In genomic region chr11:118434093-118434492, GRCm38 (mm10) we compare ENCODE assay signal across 10 mouse cellular contexts. TPM values are rescaled to one million over a fixed set of nuclear protein-coding genes. Genes with fewer than 3 reads are reported as not detected.
DNase-seq lines count a peak whose midpoint lies in the region; ATAC-seq lines count a peak whose summit lies in the region.
"Had no signal": no experiment of that assay in that cellular context is flagged by ENCODE, and none has a peak within 500 bp of the region (broad histone marks: within the 10 kb centered on the region; RNA-seq: fewer than 3 reads in every experiment).

No protein-coding gene starts in this region.

- no peak overlapping the region for H3K27ac ChIP-seq in heart, embryonic 11.5 days (ENCODE audit: low read depth, low read length)
- peak overlapping the region; percentile 43; the same call in 1 of the 2 replicates for H3K27ac ChIP-seq in midbrain, embryonic 10.5 days (replicated peaks)
- no peak overlapping the region for H3K27ac ChIP-seq in midbrain, embryonic 11.5 days (ENCODE audit: low read depth, low read length)
- H3K27ac ChIP-seq in limb, embryonic 10.5 days, result peak overlapping the region; percentile 68
- H3K27ac ChIP-seq in stomach, embryonic 16.5 days (ENCODE audit: low read length), result peak overlapping the region; percentile 61; the same call in 1 of the 2 replicates

- H3K4me2 ChIP-seq in heart, embryonic 11.5 days, result peak overlapping the region; percentile 51
- no peak overlapping the region for H3K4me2 ChIP-seq in midbrain, embryonic 11.5 days
- H3K4me2 ChIP-seq in stomach, embryonic 16.5 days (ENCODE audit: low read depth, low read length), result peak overlapping the region; percentile 55

- no peaks in the 10 kb centered on the region for H3K9me3 ChIP-seq in heart, embryonic 11.5 days (replicated peaks; ENCODE audit: control insufficient read depth, low read length)
- no peaks in the 10 kb centered on the region for H3K9me3 ChIP-seq in midbrain, embryonic 10.5 days (replicated peaks)
- no peaks in the 10 kb centered on the region for H3K9me3 ChIP-seq in midbrain, embryonic 11.5 days (ENCODE audit: control insufficient read depth, low read length)
- no peaks in the 10 kb centered on the region for H3K9me3 ChIP-seq in limb, embryonic 10.5 days (replicated peaks)
- no peaks in the 10 kb centered on the region for H3K9me3 ChIP-seq in stomach, embryonic 16.5 days (replicated peaks; ENCODE audit: control insufficient read depth, low read length)

- peak overlapping the region; percentile 64 for H3K9ac ChIP-seq in heart, embryonic 11.5 days (ENCODE audit: low read depth, low read length)
- no peak overlapping the region for H3K9ac ChIP-seq in midbrain, embryonic 11.5 days (ENCODE audit: low read length)
- H3K9ac ChIP-seq in stomach, embryonic 16.5 days (ENCODE audit: low read length), result peak overlapping the region; percentile 51

- H3K4me3 ChIP-seq in heart, embryonic 11.5 days (ENCODE audit: low read depth, low read length), result peak overlapping the region; percentile 37
- H3K4me3 ChIP-seq in midbrain, embryonic 10.5 days, result no peak overlapping the region; the same call in 1 of the 2 replicates
- H3K4me3 ChIP-seq in midbrain, embryonic 11.5 days (ENCODE audit: low read depth, low read length), result no peak overlapping the region
- peak overlapping the region; percentile 34 for H3K4me3 ChIP-seq in limb, embryonic 10.5 days
- H3K4me3 ChIP-seq in stomach, embryonic 16.5 days (replicated peaks; ENCODE audit: low read length), result peak overlapping the region; percentile 31

- no peak for ATAC-seq in heart, embryonic 11.5 days (replicated peaks; ENCODE audit: insufficient number of reproducible peaks, low FRiP score, low TSS enrichment)
- ATAC-seq in midbrain, embryonic 11.5 days (ENCODE audit: low FRiP score), result no peak
- no peak for ATAC-seq in stomach, embryonic 16.5 days (ENCODE audit: insufficient read depth, low FRiP score)

- no peak for DNase-seq in heart, postnatal 25 days (ENCODE audit: low spot score)
- DNase-seq in midbrain, embryonic 10.5 days (ENCODE audit: low spot score), result no peak
- DNase-seq in midbrain, embryonic 11.5 days (ENCODE audit: low spot score, missing footprints), result no peak
- no peak for DNase-seq in limb, embryonic 10.5 days (ENCODE audit: low spot score)
- DNase-seq in embryo, embryonic 9.5 days (ENCODE audit: extremely low spot score), result no peak
- DNase-seq in adrenal gland, postnatal 25 days, result no peak
- DNase-seq: cerebellum, adult 11 months had no signal

- WGBS in heart, embryonic 11.5 days (ENCODE audit: insufficient replicate concordance), result 25% methylated on average over 13 of the region's 13 CpGs
- 64% methylated on average over 13 of the region's 13 CpGs for WGBS in midbrain, embryonic 10.5 days
- 59% methylated on average over 13 of the region's 13 CpGs for WGBS in midbrain, embryonic 11.5 days
- WGBS in limb, embryonic 10.5 days, result 46% methylated on average over 13 of the region's 13 CpGs
- WGBS in stomach, embryonic 16.5 days, result 28% methylated on average over 13 of the region's 13 CpGs

- peaks cover 3% of the 10 kb centered on the region; the same call in 1 of the 2 replicates for H3K27me3 ChIP-seq in heart, embryonic 11.5 days (ENCODE audit: control insufficient read depth, insufficient read depth, low read length)
- peaks cover 22% of the 10 kb centered on the region for H3K27me3 ChIP-seq in midbrain, embryonic 10.5 days (ENCODE audit: low read depth, poor library complexity, severe bottlenecking)
- H3K27me3 ChIP-seq in midbrain, embryonic 11.5 days (ENCODE audit: control insufficient read depth, insufficient read depth, low read length), result no peaks in the 10 kb centered on the region
- no peaks in the 10 kb centered on the region for H3K27me3 ChIP-seq in limb, embryonic 10.5 days (ENCODE audit: low read depth, poor library complexity, severe bottlenecking)
- no peaks in the 10 kb centered on the region for H3K27me3 ChIP-seq in stomach, embryonic 16.5 days (ENCODE audit: control insufficient read depth, insufficient read depth, low read length)

- H3K36me3 ChIP-seq in heart, embryonic 11.5 days (ENCODE audit: control insufficient read depth, insufficient read depth, low read length), result no peaks in the 10 kb centered on the region
- no peaks in the 10 kb centered on the region for H3K36me3 ChIP-seq in midbrain, embryonic 10.5 days
- no peaks in the 10 kb centered on the region for H3K36me3 ChIP-seq in midbrain, embryonic 11.5 days (ENCODE audit: control insufficient read depth, insufficient read depth, low read length)
- no peaks in the 10 kb centered on the region for H3K36me3 ChIP-seq in limb, embryonic 10.5 days
- H3K36me3 ChIP-seq in stomach, embryonic 16.5 days (ENCODE audit: control insufficient read depth, insufficient read depth, low read length), result no peaks in the 10 kb centered on the region

- intact Hi-C loops in heart, postnatal 25 days (cut with DNase I), result no loop called here

- H3K4me1 ChIP-seq in heart, embryonic 11.5 days (ENCODE audit: control insufficient read depth, insufficient read depth, low read length), result peaks cover 18% of the 10 kb centered on the region
- peaks cover 43% of the 10 kb centered on the region for H3K4me1 ChIP-seq in midbrain, embryonic 10.5 days
- peaks cover 11% of the 10 kb centered on the region for H3K4me1 ChIP-seq in midbrain, embryonic 11.5 days (ENCODE audit: control insufficient read depth, insufficient read depth, low read length)
- H3K4me1 ChIP-seq in limb, embryonic 10.5 days, result peaks cover 84% of the 10 kb centered on the region
- peaks cover 63% of the 10 kb centered on the region for H3K4me1 ChIP-seq in stomach, embryonic 16.5 days (ENCODE audit: control insufficient read depth, insufficient read depth, low read length)

RNA-seq across cellular contexts. Expression of gene C1qtnf1, which starts 6.1 kb away (rescaled TPM):
- 2.7 and 4.2 TPM in 2 replicates for polyA plus RNA-seq in heart, embryonic 11.5 days (2014; fragmentation: Nextera tagmentation; extraction: Ambion mirVana)
- 10 to 100 TPM; 17.7 to 31.0 TPM for total RNA-seq in heart, postnatal 25 days (2021)
- 2.0 and 2.9 TPM in 2 replicates for polyA plus RNA-seq in midbrain, embryonic 10.5 days (2016; fragmentation: Nextera tagmentation; extraction: Ambion mirVana)
- polyA plus RNA-seq in midbrain, embryonic 11.5 days (2014; fragmentation: Nextera tagmentation; extraction: Ambion mirVana), result 1.7 and 2.6 TPM in 2 replicates
- polyA plus RNA-seq in limb, embryonic 10.5 days (2016; fragmentation: Nextera tagmentation; extraction: Ambion mirVana), result 1.9 and 3.1 TPM in 2 replicates
- 9.5 and 10.4 TPM in 2 replicates for polyA plus RNA-seq in stomach, embryonic 16.5 days (2015; fragmentation: Nextera tagmentation; extraction: Ambion mirVana)
- 11.8 and 18.8 TPM in 2 replicates for total RNA-seq in adrenal gland, postnatal 25 days (2021)
- total RNA-seq: monocyte, adult 5-6 weeks had no signal

RNA-seq across cellular contexts. Expression of gene Cant1, which starts 15.2 kb away (rescaled TPM):
- 16.0 and 17.1 TPM in 2 replicates for polyA plus RNA-seq in heart, embryonic 11.5 days (2014; fragmentation: Nextera tagmentation; extraction: Ambion mirVana)
- 10 to 100 TPM; 16.0 to 17.2 TPM for total RNA-seq in heart, postnatal 25 days (2021)
- polyA plus RNA-seq in midbrain, embryonic 10.5 days (2016; fragmentation: Nextera tagmentation; extraction: Ambion mirVana), result 22.8 and 23.3 TPM in 2 replicates
- polyA plus RNA-seq in midbrain, embryonic 11.5 days (2014; fragmentation: Nextera tagmentation; extraction: Ambion mirVana), result 19.4 and 21.7 TPM in 2 replicates
- polyA plus RNA-seq in limb, embryonic 10.5 days (2016; fragmentation: Nextera tagmentation; extraction: Ambion mirVana), result 24.1 and 25.9 TPM in 2 replicates
- 22.5 and 24.3 TPM in 2 replicates for polyA plus RNA-seq in stomach, embryonic 16.5 days (2015; fragmentation: Nextera tagmentation; extraction: Ambion mirVana)
- 35.1 and 40.1 TPM in 2 replicates for total RNA-seq in adrenal gland, postnatal 25 days (2021)

RNA-seq across cellular contexts. Expression of gene Lgals3bp, which starts 32.2 kb away (rescaled TPM):
- 3.1 and 3.8 TPM in 2 replicates for polyA plus RNA-seq in heart, embryonic 11.5 days (2014; fragmentation: Nextera tagmentation; extraction: Ambion mirVana)
- 10 to 100 TPM; 19.2 to 24.0 TPM for total RNA-seq in heart, postnatal 25 days (2021)
- polyA plus RNA-seq in midbrain, embryonic 10.5 days (2016; fragmentation: Nextera tagmentation; extraction: Ambion mirVana), result 0.68 and 1.7 TPM in 2 replicates
- 1.7 and 1.8 TPM in 2 replicates for polyA plus RNA-seq in midbrain, embryonic 11.5 days (2014; fragmentation: Nextera tagmentation; extraction: Ambion mirVana)
- 2.7 and 3.4 TPM in 2 replicates for polyA plus RNA-seq in limb, embryonic 10.5 days (2016; fragmentation: Nextera tagmentation; extraction: Ambion mirVana)
- 59.8 and 75.8 TPM in 2 replicates for polyA plus RNA-seq in stomach, embryonic 16.5 days (2015; fragmentation: Nextera tagmentation; extraction: Ambion mirVana)
- total RNA-seq in adrenal gland, postnatal 25 days (2021), result 57.9 and 86.6 TPM in 2 replicates

RNA-seq across cellular contexts. Expression of gene Engase, which starts 42.5 kb away (rescaled TPM):
- polyA plus RNA-seq in heart, embryonic 11.5 days (2014; fragmentation: Nextera tagmentation; extraction: Ambion mirVana), result 3.9 and 4.3 TPM in 2 replicates
- 1 to 10 TPM; 5.7 to 6.3 TPM for total RNA-seq in heart, postnatal 25 days (2021)
- polyA plus RNA-seq in midbrain, embryonic 10.5 days (2016; fragmentation: Nextera tagmentation; extraction: Ambion mirVana), result 7.3 and 8.6 TPM in 2 replicates
- 4.4 and 6.4 TPM in 2 replicates for polyA plus RNA-seq in midbrain, embryonic 11.5 days (2014; fragmentation: Nextera tagmentation; extraction: Ambion mirVana)
- polyA plus RNA-seq in limb, embryonic 10.5 days (2016; fragmentation: Nextera tagmentation; extraction: Ambion mirVana), result 7.1 and 8.8 TPM in 2 replicates
- polyA plus RNA-seq in stomach, embryonic 16.5 days (2015; fragmentation: Nextera tagmentation; extraction: Ambion mirVana), result 10.0 and 11.3 TPM in 2 replicates
- 19.0 and 32.0 TPM in 2 replicates for total RNA-seq in adrenal gland, postnatal 25 days (2021)

Comparison
In these comparisons a context has a peak if more than half of its experiments do, and no peak if none do; other contexts are left out.
1. H3K27ac ChIP-seq: peak in midbrain, embryonic 10.5 days (single experiment), limb, embryonic 10.5 days (single experiment) and stomach, embryonic 16.5 days (single experiment); none in heart, embryonic 11.5 days (single experiment) and midbrain, embryonic 11.5 days (single experiment).
2. H3K4me3 ChIP-seq: peak in heart, embryonic 11.5 days (single experiment), limb, embryonic 10.5 days (single experiment) and stomach, embryonic 16.5 days (single experiment); none in midbrain, embryonic 10.5 days (single experiment) and midbrain, embryonic 11.5 days (single experiment).
3. RNA of gene Lgals3bp, which starts 32.2 kb away (polyA plus RNA-seq): 59.8 to 75.8 TPM in stomach, embryonic 16.5 days; 2.7 to 3.4 TPM in limb, embryonic 10.5 days, 3.1 to 3.8 TPM in heart, embryonic 11.5 days, 1.7 to 1.8 TPM in midbrain, embryonic 11.5 days and 0.68 to 1.7 TPM in midbrain, embryonic 10.5 days; every median in the first group is over 10 times any median in the second.